8 mouse cellular contexts compared by ENCODE assay signal in genomic region chr14:54253741-54254291, GRCm38 (mm10). TPM values are rescaled to one million over a fixed set of nuclear protein-coding genes. Genes with fewer than 3 reads are reported as not detected.
DNase-seq lines count a peak whose midpoint lies in the region; ATAC-seq and TF ChIP-seq lines count a peak whose summit lies in the region.

Gene Dad1 (minus strand): TSS chr14:54254104.
Gene Abhd4 (plus strand): TSS chr14:54254188.

- H3K4me3 ChIP-seq in ES-E14 (ENCODE audit: insufficient read depth in 1 of 2, low read depth in 1 of 2, low read length in 2 of 2, poor library complexity in 1 of 2, severe bottlenecking in 1 of 2): peak within 1 kb of the TSS; percentile 80 to 83
- H3K4me3 ChIP-seq in forebrain, embryonic 15.5 days: peak within 1 kb of the TSS; percentile 65
- peak within 1 kb of the TSS; percentile 97 for H3K4me3 ChIP-seq in lung, adult 2 months (replicated peaks; ENCODE audit: extremely low read depth, low read depth, low read length)

- H3K27me3 ChIP-seq in forebrain, embryonic 15.5 days: no peaks in the 10 kb centered on the region

- peak within 1 kb of the TSS; percentile 9; the same call in 1 of the 2 replicates for H3K27ac ChIP-seq in ES-E14 (ENCODE audit: insufficient read depth, low read depth, low read length, poor library complexity, severe bottlenecking)
- H3K27ac ChIP-seq in forebrain, embryonic 15.5 days (replicated peaks): peak within 1 kb of the TSS; percentile 87

- H3K36me3 ChIP-seq in ES-E14 (ENCODE audit: control insufficient read depth, insufficient read depth, low read length, poor library complexity, severe bottlenecking): peaks cover 2% of the 10 kb centered on the region; the same call in 1 of the 2 replicates
- no peaks in the 10 kb centered on the region for H3K36me3 ChIP-seq in forebrain, embryonic 15.5 days

- intact Hi-C loops in heart, postnatal 25 days (cut with DNase I): loop anchor here (5.0 kb wide), 1 partner anchor 263 kb away; the partner anchor contains the start of gene Prmt5

- peak within 1 kb of the TSS; percentile 89 for H3K9ac ChIP-seq in ES-E14 (ENCODE audit: insufficient read depth, low read depth, low read length, poor library complexity, severe bottlenecking)
- H3K9ac ChIP-seq in forebrain, embryonic 15.5 days (replicated peaks): peak within 1 kb of the TSS; percentile 69

- H3K4me1 ChIP-seq in ES-E14 (ENCODE audit: control insufficient read depth in 2 of 2, insufficient read depth in 2 of 2, low read length in 2 of 2, poor library complexity in 1 of 2): peaks cover 2% of the 10 kb centered on the region in 2 experiments; a peak in 2 of 4 replicates
- peaks cover 44% of the 10 kb centered on the region for H3K4me1 ChIP-seq in forebrain, embryonic 15.5 days
- H3K4me1 ChIP-seq in lung, adult 2 months (ENCODE audit: control insufficient read depth, insufficient read depth, low read length): peaks cover 15% of the 10 kb centered on the region

- no peaks in the 10 kb centered on the region for H3K9me3 ChIP-seq in ES-E14 (ENCODE audit: control insufficient read depth, insufficient read depth, low read depth, low read length)
- no peaks in the 10 kb centered on the region for H3K9me3 ChIP-seq in forebrain, embryonic 15.5 days

- H3K4me2 ChIP-seq in forebrain, embryonic 15.5 days (replicated peaks): peak within 1 kb of the TSS; percentile 61

- in situ Hi-C loops in ES-E14 (cut with MboI; ENCODE audit: low sequenced_read_pairs in 2 of 2, unreplicated experiment in 2 of 2): no loop called here

- WGBS in forebrain, embryonic 15.5 days: under 1% methylated on average over 39 of the region's 39 CpGs
- under 1% methylated on average over 39 of the region's 39 CpGs for WGBS in lung, adult 2 months

- DNase-seq in ES-E14 (ENCODE audit: low read depth, low spot score): peak; percentile 95
- peak; percentile 98 for DNase-seq in cerebellum, adult 11-12 months
- DNase-seq in heart, postnatal 25 days (ENCODE audit: low spot score): peak; percentile 96
- DNase-seq in layer of hippocampus, adult 18-20 months (ENCODE audit: low spot score in 2 of 2): peak; percentile 96 to 99
- peak; percentile 98 for DNase-seq in lung, adult 2 months
- DNase-seq in thymus, adult 18-20 months: peak; percentile 92 to 95

- no peak for TF ChIP-seq CTCF in lung, adult 2 months (IDR thresholded peaks at IDR 0.05; ENCODE audit: insufficient read depth, low read length)

- ATAC-seq in forebrain, embryonic 15.5 days (replicated peaks): peak; percentile 100
- ATAC-seq in neutrophil, adult 5-6 weeks (ENCODE audit: extremely low read depth, insufficient number of reproducible peaks, low FRiP score, poor library complexity, severe bottlenecking): peak; percentile 97

- peak; percentile 95 for TF ChIP-seq POLR2A in lung, adult 2 months (IDR thresholded peaks at IDR 0.05; ENCODE audit: borderline replicate concordance, extremely low read depth, low read depth, low read length)

TF ChIP-seq in ES-E14, 5 proteins besides CTCF, POLR2A, EP300 and RAD21:
- TF ChIP-seq ZNF384 (IDR thresholded peaks at IDR 0.05; ENCODE audit: low read depth, low read length) (no peak), CHD2 (IDR thresholded peaks at IDR 0.05; ENCODE audit: low read depth, low read length) (no peak), ZC3H11A (IDR thresholded peaks at IDR 0.05; ENCODE audit: borderline replicate concordance, low read depth, low read length) (no peak), HCFC1 (IDR thresholded peaks at IDR 0.05; ENCODE audit: borderline replicate concordance, insufficient read depth, low read length) (peak; percentile 90), MAFK (IDR thresholded peaks at IDR 0.05; ENCODE audit: insufficient read depth, low read depth, low read length) (no peak)
TF ChIP-seq in ES-E14: peak in this region for 1.

RNA-seq across cellular contexts. Expression of gene Dad1, which starts in this region (rescaled TPM):
- total RNA-seq in ES-E14 (2012; rRNA removed): 174 and 382 TPM in 2 replicates
- 286 and 291 TPM in 2 replicates for polyA plus RNA-seq in forebrain, embryonic 15.5 days (2015; fragmentation: Nextera tagmentation; extraction: Ambion mirVana)
- 100 to 1,000 TPM; 103 to 112 TPM for total RNA-seq in heart, postnatal 25 days (2021)
- 100 to 1,000 TPM; 123 to 132 TPM for total RNA-seq in layer of hippocampus, adult 18-20 months (2021)
- 516 and 573 TPM in 2 replicates for polyA plus RNA-seq in lung, adult 2 months (2012; rRNA removed)
- total RNA-seq in neutrophil, adult 5-6 weeks (2017): 50.7 and 51.7 TPM in 2 replicates

RNA-seq across cellular contexts. Expression of gene Abhd4, which starts in this region (rescaled TPM):
- total RNA-seq in ES-E14 (2012; rRNA removed): 17.6 and 26.3 TPM in 2 replicates
- 47.7 and 53.9 TPM in 2 replicates for polyA plus RNA-seq in forebrain, embryonic 15.5 days (2015; fragmentation: Nextera tagmentation; extraction: Ambion mirVana)
- 10 to 100 TPM; 44.6 to 44.8 TPM for total RNA-seq in heart, postnatal 25 days (2021)
- 10 to 100 TPM; 54.8 to 60.0 TPM for total RNA-seq in layer of hippocampus, adult 18-20 months (2021)
- 53.5 and 70.4 TPM in 2 replicates for polyA plus RNA-seq in lung, adult 2 months (2012; rRNA removed)
- 16.1 and 16.6 TPM in 2 replicates for total RNA-seq in neutrophil, adult 5-6 weeks (2017)

Comparison
In these comparisons a context has a peak if more than half of its experiments do, and no peak if none do; other contexts are left out.
1. Peak in every context shown above with its lines: DNase-seq, ATAC-seq, H3K4me3 ChIP-seq and H3K27ac ChIP-seq.